Mouse (Mus musculus) lung, postnatal 0 days (tissue): ENCODE data around the gene Mgat4a. TPM values are rescaled to one million over a fixed set of nuclear protein-coding genes. Genes with fewer than 3 reads are reported as not detected.
A peak's percentile ranks its signal among the peaks of the same experiment; 100 is the strongest.

Experiments
- ATAC-seq: fragments of 200-750 bp; cut with Nextera tagmentation; 2 replicates; pipeline ENCODE4 v1.8.0; 2017; ENCODE audit warnings: moderate library complexity
- DNase-seq: peaks from one replicate; pipeline ENCODE4 v3.0.0-alpha.2; 2016; ENCODE audit warnings: low spot score
- H3K27ac ChIP-seq: fragments of 300-500 bp; sonication (generic); 2 replicates; pipeline ENCODE4 v1.5.1; 2014; ENCODE audit warnings: antibody characterized with exemption, mild to moderate bottlenecking, low read length, mixed read lengths
- H3K27me3 ChIP-seq: fragments of 300-500 bp; sonication (generic); replicated peaks from 2 replicates; pipeline ENCODE4 v1.6.1; 2014; ENCODE audit warnings: low read length, mixed read lengths; ENCODE audit not compliant: insufficient read depth
- H3K36me3 ChIP-seq: fragments of 300-500 bp; sonication (generic); 2 replicates; pipeline ENCODE4 v1.6.1; 2014; ENCODE audit warnings: low read length, mixed read lengths; ENCODE audit not compliant: insufficient read depth
- H3K4me1 ChIP-seq: fragments of 300-500 bp; sonication (generic); 2 replicates; pipeline ENCODE4 v1.6.1; 2014; ENCODE audit warnings: antibody characterized with exemption, low read depth, low read length, mixed read lengths; ENCODE audit not compliant: insufficient read depth
- H3K4me2 ChIP-seq: fragments of 300-500 bp; sonication (generic); replicated peaks from 2 replicates; pipeline ENCODE4 v1.6.1; 2014; ENCODE audit warnings: low read depth, mild to moderate bottlenecking, low read length, moderate library complexity, mixed read lengths
- H3K4me3 ChIP-seq: fragments of 300-500 bp; sonication (generic); 2 replicates; pipeline ENCODE4 v1.5.1; 2014; ENCODE audit warnings: low read depth, low read length
- H3K9ac ChIP-seq: fragments of 300-500 bp; sonication (generic); replicated peaks from 2 replicates; pipeline ENCODE4 v1.6.1; 2014; ENCODE audit warnings: low read depth, mild to moderate bottlenecking
- H3K9me3 ChIP-seq: fragments of 300-500 bp; sonication (generic); 2 replicates; pipeline ENCODE4 v1.6.1; 2016; ENCODE audit warnings: low read length, mixed read lengths
- CTCF ChIP-seq: IDR thresholded peaks from 2 replicates; pipeline ENCODE4 v1.5.1; 2016; ENCODE audit warnings: antibody characterized with exemption, mild to moderate bottlenecking
- EP300 ChIP-seq: IDR thresholded peaks from 2 replicates; pipeline ENCODE4 v1.6.1; 2016; ENCODE audit warnings: antibody characterized with exemption, mild to moderate bottlenecking, control low read depth
- WGBS: fragments of 180-500 bp; shearing (Covaris S2); extraction: QIAGEN DNeasy Blood & Tissue Kit; methylation state at CpG from one replicate; pipeline ENCODE4 v1.1.7; 2014; 5-methylcytosine and 5-hydroxymethylcytosine counted together
- polyA plus RNA-seq: library from polyadenylated mRNA; unstranded; fragments of >200 nt; fragmentation: Nextera tagmentation; extraction: Ambion mirVana; gene quantifications from 2 replicates; pipeline ENCODE4 v1.2.1, GENCODE M21; 2015

Mgat4a gene
- polyA plus RNA-seq, 1 experiment from 2014 or later: 5.4 TPM

DNA sequence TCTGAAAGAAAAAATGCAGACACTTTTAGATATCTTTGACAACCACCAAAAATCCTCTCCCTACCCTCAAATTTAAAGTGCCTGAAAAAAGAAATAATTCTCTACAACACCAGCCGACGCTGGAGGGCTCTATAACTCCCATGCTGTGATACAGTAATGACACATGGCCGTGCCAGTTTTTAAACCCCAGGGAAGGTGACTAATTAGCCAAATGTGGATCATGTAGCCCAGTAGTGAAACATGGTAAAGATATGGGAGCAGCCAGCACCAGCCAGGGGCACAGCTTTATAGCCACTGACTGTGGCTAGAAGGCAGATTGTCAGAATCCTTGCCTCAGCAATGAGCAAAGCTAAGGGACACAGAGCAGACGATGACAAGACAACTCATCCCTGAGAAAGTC is 19.5 kb upstream of the Mgat4a start:
- Histone ChIP-seq H3K27me3 (no peaks in the 10 kb centered on the region), H3K9ac (no peak overlapping the region), H3K4me2 (no peak overlapping the region), H3K4me1 (no peaks in the 10 kb centered on the region), H3K9me3 (no peaks in the 10 kb centered on the region), H3K27ac (no peak overlapping the region), H3K4me3 (no peak overlapping the region), H3K36me3 (no peaks in the 10 kb centered on the region)
- ATAC-seq: no peak
- DNase-seq: no peak
- TF ChIP-seq CTCF (no peak), EP300 (no peak)
- 78% methylated on average over 4 of the region's 4 CpGs for WGBS

DNA sequence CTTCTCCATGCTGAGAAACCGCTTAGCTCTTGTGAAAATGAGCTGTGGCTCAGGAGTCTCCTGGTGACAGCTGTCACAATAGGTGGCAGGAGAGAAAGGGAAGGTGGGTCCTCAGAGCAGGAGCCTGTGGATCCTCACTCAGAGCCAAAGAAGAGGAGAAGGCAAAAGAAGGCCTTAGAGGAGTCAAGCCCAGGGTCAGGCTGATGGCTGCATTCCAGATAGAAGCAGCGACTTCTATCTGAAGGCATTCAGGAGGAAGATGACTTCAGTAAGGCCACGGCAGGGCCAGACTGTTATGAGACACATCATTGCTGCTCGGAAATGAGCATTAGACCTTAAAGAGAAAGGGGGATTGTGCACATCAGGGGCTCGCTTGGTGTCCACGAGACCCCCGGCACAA is 11.2 kb upstream of the Mgat4a start:
- Histone ChIP-seq H3K27ac (no peak overlapping the region), H3K36me3 (no peaks in the 10 kb centered on the region), H3K9me3 (no peaks in the 10 kb centered on the region), H3K27me3 (no peaks in the 10 kb centered on the region), H3K4me3 (no peak overlapping the region), H3K9ac (no peak overlapping the region), H3K4me2 (no peak overlapping the region), H3K4me1 (no peaks in the 10 kb centered on the region)
- WGBS: 53% methylated on average over 7 of the region's 7 CpGs
- ATAC-seq (no peak), DNase-seq (peak; percentile 71)
- no peak for TF ChIP-seq CTCF
- no peak for TF ChIP-seq EP300

DNA sequence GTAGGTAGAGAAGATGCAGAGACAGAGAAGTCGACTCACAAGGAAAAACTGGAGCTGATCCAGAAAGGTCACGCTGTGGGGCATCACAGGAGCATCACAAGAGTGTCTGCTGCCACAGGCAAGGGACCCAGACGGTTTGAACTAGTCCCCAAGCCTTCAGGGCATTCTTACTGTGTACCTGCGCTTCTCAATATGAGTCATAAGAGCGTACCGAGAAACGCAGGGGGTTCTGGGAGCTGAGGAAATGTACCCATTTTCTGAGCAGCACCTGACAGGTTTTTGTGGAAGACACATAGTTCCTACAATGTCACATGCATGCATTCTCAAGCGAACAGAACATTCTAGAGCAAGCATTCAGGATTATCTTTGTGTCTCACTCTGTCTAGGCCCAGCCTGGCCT is 8.7 kb upstream of the Mgat4a start:
- Histone ChIP-seq H3K9ac (no peak overlapping the region), H3K36me3 (no peaks in the 10 kb centered on the region), H3K4me3 (no peak overlapping the region), H3K27ac (no peak overlapping the region), H3K4me2 (no peak overlapping the region), H3K4me1 (no peaks in the 10 kb centered on the region), H3K9me3 (no peaks in the 10 kb centered on the region), H3K27me3 (no peaks in the 10 kb centered on the region)
- 85% methylated on average over 8 of the region's 8 CpGs for WGBS
- no peak for ATAC-seq
- TF ChIP-seq EP300 (no peak), CTCF (no peak)
- DNase-seq: no peak

DNA sequence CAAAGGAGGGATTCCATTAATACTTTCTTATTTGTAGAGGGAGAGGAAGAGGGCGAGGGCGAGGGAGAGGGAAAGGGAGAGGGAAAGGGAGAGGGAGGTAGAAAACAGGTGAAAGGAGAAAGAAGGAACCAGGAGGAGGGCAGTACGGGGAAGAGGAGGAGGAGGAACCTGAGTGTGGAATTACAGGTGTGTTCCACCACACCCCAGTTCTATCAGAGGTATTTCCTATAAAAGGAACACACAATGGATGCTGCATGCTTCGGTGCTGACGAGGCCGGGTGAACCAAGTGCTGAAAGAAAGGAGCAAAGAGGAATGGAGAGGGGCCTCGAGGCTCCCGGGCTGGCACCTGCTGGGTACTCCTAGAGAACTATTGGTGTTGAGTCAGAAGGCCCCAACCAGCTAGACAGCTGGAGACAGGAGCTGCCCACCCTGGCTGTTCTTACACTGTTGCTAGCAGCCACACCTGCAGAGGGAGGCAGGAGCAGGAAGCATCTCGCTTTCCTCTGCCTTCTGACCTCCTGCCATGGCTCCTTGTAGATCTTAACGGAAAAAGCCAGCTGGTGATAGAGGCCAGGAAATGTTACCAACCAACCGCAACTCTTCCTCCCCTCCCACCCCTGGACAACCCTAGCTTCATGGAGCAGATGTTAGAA is 5.7 kb upstream of the Mgat4a start:
- WGBS: 75% methylated on average over 11 of the region's 11 CpGs
- Histone ChIP-seq H3K27ac (no peak overlapping the region), H3K36me3 (no peaks in the 10 kb centered on the region), H3K4me2 (no peak overlapping the region), H3K9me3 (no peaks in the 10 kb centered on the region), H3K27me3 (no peaks in the 10 kb centered on the region), H3K4me3 (no peak overlapping the region), H3K4me1 (no peaks in the 10 kb centered on the region), H3K9ac (no peak overlapping the region)
- no peak for ATAC-seq
- DNase-seq: no peak
- TF ChIP-seq CTCF (no peak), EP300 (no peak)

DNA sequence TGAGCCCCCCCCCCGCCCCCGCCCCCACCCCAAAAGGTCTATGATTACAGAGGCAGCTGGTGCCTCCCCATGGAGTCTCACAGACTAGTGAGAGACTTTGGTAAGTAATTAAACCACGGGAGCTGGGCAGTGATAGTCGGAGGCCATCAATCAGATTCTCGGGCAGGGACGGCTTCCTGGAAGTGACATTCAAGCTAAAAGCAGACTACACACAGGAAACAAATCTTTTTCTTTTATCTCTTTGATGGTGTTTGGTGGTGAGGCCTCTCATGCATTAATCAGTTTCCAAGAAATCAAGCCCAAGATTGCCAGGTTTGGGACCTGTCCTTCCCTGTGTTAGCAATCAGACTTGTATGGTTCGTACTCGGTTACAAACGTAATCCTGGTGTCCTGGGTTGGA is 3.4 kb upstream of the Mgat4a start:
- H3K36me3 ChIP-seq: no peaks in the 10 kb centered on the region
- WGBS: 31% methylated on average over 9 of the region's 9 CpGs
- no peak for ATAC-seq
- H3K4me3 ChIP-seq: no peak overlapping the region
- no peak overlapping the region for H3K9ac ChIP-seq
- H3K27ac ChIP-seq: no peak overlapping the region
- H3K4me2 ChIP-seq: no peak overlapping the region
- DNase-seq: no peak
- H3K4me1 ChIP-seq: no peaks in the 10 kb centered on the region
- no peaks in the 10 kb centered on the region for H3K27me3 ChIP-seq
- H3K9me3 ChIP-seq: no peaks in the 10 kb centered on the region
- no peak for TF ChIP-seq EP300
- TF ChIP-seq CTCF: no peak

DNA sequence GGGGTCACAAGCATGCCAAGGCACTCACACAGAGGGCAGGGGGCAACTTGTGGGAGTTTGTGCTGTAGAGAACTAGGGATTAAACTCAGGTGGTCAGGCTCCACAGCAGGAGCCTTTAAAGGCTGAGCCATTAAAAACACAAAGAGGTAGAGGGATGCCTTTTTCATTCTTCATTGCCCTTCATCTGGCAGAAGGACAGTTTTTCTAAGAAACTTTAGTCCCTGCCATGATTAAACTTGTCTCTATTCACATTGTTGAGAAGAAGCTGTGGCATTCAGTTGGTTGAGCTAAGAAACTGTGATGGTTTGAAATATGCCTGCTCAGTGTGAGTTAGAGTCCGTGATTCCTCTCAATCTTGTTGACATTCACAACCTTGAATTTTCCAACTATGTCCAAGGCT is 2.2 kb upstream of the Mgat4a start:
- Histone ChIP-seq H3K36me3 (no peaks in the 10 kb centered on the region), H3K9ac (no peak overlapping the region), H3K27me3 (no peaks in the 10 kb centered on the region), H3K4me1 (no peaks in the 10 kb centered on the region), H3K27ac (no peak overlapping the region), H3K9me3 (no peaks in the 10 kb centered on the region), H3K4me3 (no peak overlapping the region), H3K4me2 (no peak overlapping the region)
- WGBS: 39% methylated on average over 1 of the region's 1 CpGs
- TF ChIP-seq EP300 (no peak), CTCF (no peak)
- ATAC-seq (no peak), DNase-seq (no peak)
